Mouse (Mus musculus): ENCODE results near the gene Mslnl. TPM values are rescaled to one million over a fixed set of nuclear protein-coding genes. Genes with fewer than 3 reads are reported as not detected.
A peak's percentile ranks its signal among the peaks of the same experiment; 100 is the strongest.

Mslnl gene
- polyA plus RNA-seq, 1 experiment from 2014 or later, result not detected

- no peaks in the 10 kb centered on the region for H3K9me3 ChIP-seq
- peaks cover 2% of the 10 kb centered on the region; the same call in 1 of the 2 replicates for H3K27me3 ChIP-seq
- H3K4me2 ChIP-seq, result no peak overlapping the region
- no peak overlapping the region for H3K4me3 ChIP-seq
- ATAC-seq (ENCODE audit: insufficient number of reproducible peaks, insufficient read depth, low FRiP score, low TSS enrichment, low read depth), result no peak
- no peak overlapping the region for H3K9ac ChIP-seq
- no peak overlapping the region for H3K27ac ChIP-seq
- H3K4me1 ChIP-seq, result no peaks in the 10 kb centered on the region
- 43% methylated on average over 3 of the region's 3 CpGs for WGBS
- no peaks in the 10 kb centered on the region for H3K36me3 ChIP-seq
Observed at GRCm38 (mm10) chr17:25762591-25762990, 26.7 kb downstream of the Mslnl start.

GRCm38 (mm10) chr17:25765886-25766285 is 30.0 kb downstream of the Mslnl start:
- Histone ChIP-seq H3K27ac (no peak overlapping the region), H3K4me2 (no peak overlapping the region), H3K27me3 (peaks cover 9% of the 10 kb centered on the region; the same call in 1 of the 2 replicates), H3K9me3 (no peaks in the 10 kb centered on the region), H3K4me3 (no peak overlapping the region), H3K9ac (no peak overlapping the region), H3K4me1 (no peaks in the 10 kb centered on the region), H3K36me3 (no peaks in the 10 kb centered on the region)
- WGBS, result 36% methylated on average over 5 of the region's 5 CpGs
- no peak for ATAC-seq (ENCODE audit: insufficient number of reproducible peaks, insufficient read depth, low FRiP score, low TSS enrichment, low read depth)

- peaks cover 4% of the 10 kb centered on the region for H3K4me1 ChIP-seq
- no peak overlapping the region for H3K4me2 ChIP-seq
- H3K27ac ChIP-seq, result no peak overlapping the region
- no peaks in the 10 kb centered on the region for H3K9me3 ChIP-seq
- H3K9ac ChIP-seq, result 0 out of 2 replicates have a peak overlapping the region, but pooled peaks have one; percentile 21
- ATAC-seq (ENCODE audit: insufficient number of reproducible peaks, insufficient read depth, low FRiP score, low TSS enrichment, low read depth), result no peak
- WGBS, result 33% methylated on average over 9 of the region's 9 CpGs
- no peaks in the 10 kb centered on the region for H3K36me3 ChIP-seq
- no peak overlapping the region for H3K4me3 ChIP-seq
- peaks cover 9% of the 10 kb centered on the region; the same call in 1 of the 2 replicates for H3K27me3 ChIP-seq
Observed at GRCm38 (mm10) chr17:25769331-25769730, 33.5 kb downstream of the Mslnl start.

GRCm38 (mm10) chr17:25773549-25774120 is 37.8 kb downstream of the Mslnl start, which contains the start of gene Narfl:
Gene Narfl (plus strand): TSS chr17:25773776.
- peak; percentile 63; the same call in 1 of the 2 replicates for ATAC-seq (ENCODE audit: insufficient number of reproducible peaks, insufficient read depth, low FRiP score, low TSS enrichment, low read depth)
- Histone ChIP-seq H3K4me2 (peak within 1 kb of the TSS; percentile 93), H3K4me1 (peaks cover 8% of the 10 kb centered on the region), H3K9ac (peak within 1 kb of the TSS; percentile 91), H3K27ac (no peak within 1 kb of the TSS), H3K9me3 (no peaks in the 10 kb centered on the region), H3K4me3 (peak within 1 kb of the TSS; percentile 86), H3K27me3 (0 out of 2 replicates have a peak, but pooled peaks cover 7% of the 10 kb centered on the region), H3K36me3 (peaks cover 9% of the 10 kb centered on the region)
- under 1% methylated on average over 37 of the region's 37 CpGs for WGBS

- ATAC-seq (ENCODE audit: insufficient number of reproducible peaks, insufficient read depth, low FRiP score, low TSS enrichment, low read depth), result no peak
- Histone ChIP-seq H3K27me3 (no peaks in the 10 kb centered on the region), H3K4me1 (peaks cover 8% of the 10 kb centered on the region), H3K4me2 (no peak overlapping the region), H3K9me3 (no peaks in the 10 kb centered on the region), H3K36me3 (peaks cover 25% of the 10 kb centered on the region), H3K27ac (no peak overlapping the region), H3K4me3 (no peak overlapping the region), H3K9ac (no peak overlapping the region)
- WGBS, result 75% methylated on average over 10 of the region's 10 CpGs
Observed at GRCm38 (mm10) chr17:25775318-25776062, 39.6 kb downstream of the Mslnl start.

GRCm38 (mm10) chr17:25777948-25778347 is 42.1 kb downstream of the Mslnl start:
- no peak for ATAC-seq (ENCODE audit: insufficient number of reproducible peaks, insufficient read depth, low FRiP score, low TSS enrichment, low read depth)
- Histone ChIP-seq H3K36me3 (peaks cover 50% of the 10 kb centered on the region), H3K4me1 (peaks cover 8% of the 10 kb centered on the region), H3K9me3 (no peaks in the 10 kb centered on the region), H3K27me3 (no peaks in the 10 kb centered on the region), H3K27ac (no peak overlapping the region), H3K9ac (no peak overlapping the region), H3K4me3 (no peak overlapping the region), H3K4me2 (no peak overlapping the region)
- 92% methylated on average over 5 of the region's 5 CpGs for WGBS

GRCm38 (mm10) chr17:25781339-25781738 is 45.5 kb downstream of the Mslnl start:
- 75% methylated on average over 6 of the region's 6 CpGs for WGBS
- no peak overlapping the region for H3K4me2 ChIP-seq
- no peaks in the 10 kb centered on the region for H3K27me3 ChIP-seq
- H3K9ac ChIP-seq, result no peak overlapping the region
- 0 out of 2 replicates have a peak overlapping the region, but pooled peaks have one; percentile 22 for H3K27ac ChIP-seq
- no peaks in the 10 kb centered on the region for H3K9me3 ChIP-seq
- peaks cover 18% of the 10 kb centered on the region for H3K4me1 ChIP-seq
- H3K4me3 ChIP-seq, result no peak overlapping the region
- peaks cover 64% of the 10 kb centered on the region for H3K36me3 ChIP-seq
- no peak for ATAC-seq (ENCODE audit: insufficient number of reproducible peaks, insufficient read depth, low FRiP score, low TSS enrichment, low read depth)

- no peak for ATAC-seq (ENCODE audit: insufficient number of reproducible peaks, insufficient read depth, low FRiP score, low TSS enrichment, low read depth)
- no peaks in the 10 kb centered on the region for H3K9me3 ChIP-seq
- H3K36me3 ChIP-seq, result peaks cover 62% of the 10 kb centered on the region
- H3K4me3 ChIP-seq, result no peak overlapping the region
- H3K4me2 ChIP-seq, result no peak overlapping the region; the same call in 1 of the 2 replicates
- peaks cover 18% of the 10 kb centered on the region for H3K4me1 ChIP-seq
- H3K27me3 ChIP-seq, result no peaks in the 10 kb centered on the region
- no peak overlapping the region for H3K27ac ChIP-seq
- 86% methylated on average over 7 of the region's 7 CpGs for WGBS
- peak overlapping the region; percentile 91 for H3K9ac ChIP-seq
Observed at GRCm38 (mm10) chr17:25783086-25783485, 47.2 kb downstream of the Mslnl start.

GRCm38 (mm10) chr17:25783861-25784574 is 48.2 kb downstream of the Mslnl start:
- ATAC-seq (ENCODE audit: insufficient number of reproducible peaks, insufficient read depth, low FRiP score, low TSS enrichment, low read depth), result no peak
- peak overlapping the region; percentile 70 for H3K4me3 ChIP-seq
- H3K36me3 ChIP-seq, result peaks cover 65% of the 10 kb centered on the region
- H3K4me1 ChIP-seq, result peaks cover 18% of the 10 kb centered on the region
- peak overlapping the region; percentile 84 for H3K4me2 ChIP-seq
- 75% methylated on average over 15 of the region's 15 CpGs for WGBS
- no peak overlapping the region for H3K27ac ChIP-seq
- H3K9ac ChIP-seq, result peak overlapping the region; percentile 91
- no peaks in the 10 kb centered on the region for H3K27me3 ChIP-seq
- no peaks in the 10 kb centered on the region for H3K9me3 ChIP-seq

- Histone ChIP-seq H3K4me3 (peak within 1 kb of the TSS; percentile 70), H3K4me1 (peaks cover 18% of the 10 kb centered on the region), H3K27me3 (no peaks in the 10 kb centered on the region), H3K9me3 (no peaks in the 10 kb centered on the region), H3K27ac (peak within 1 kb of the TSS; percentile 90), H3K36me3 (peaks cover 63% of the 10 kb centered on the region), H3K9ac (peak within 1 kb of the TSS; percentile 91), H3K4me2 (peak within 1 kb of the TSS; percentile 84)
- under 1% methylated on average over 23 of the region's 23 CpGs for WGBS
- peak; percentile 79 for ATAC-seq (ENCODE audit: insufficient number of reproducible peaks, insufficient read depth, low FRiP score, low TSS enrichment, low read depth)
Observed at GRCm38 (mm10) chr17:25785281-25785745, 49.5 kb downstream of the Mslnl start, which contains the start of gene Haghl. Gene Haghl (minus strand): TSS chr17:25785673.

GRCm38 (mm10) chr17:25786280-25786679 is 50.4 kb downstream of the Mslnl start, which contains the start of gene Ccdc78:
Gene Ccdc78 (plus strand): TSS chr17:25786580.
- 82% methylated on average over 3 of the region's 3 CpGs for WGBS
- peaks cover 53% of the 10 kb centered on the region for H3K36me3 ChIP-seq

More at GRCm38 (mm10) chr17:25786280-25786679, 50.4 kb downstream of the Mslnl start, which contains the start of gene Ccdc78:
- H3K9me3 ChIP-seq, result no peaks in the 10 kb centered on the region
- peak within 1 kb of the TSS; percentile 91 for H3K9ac ChIP-seq
- no peak for ATAC-seq (ENCODE audit: insufficient number of reproducible peaks, insufficient read depth, low FRiP score, low TSS enrichment, low read depth)
- H3K4me2 ChIP-seq, result peak within 1 kb of the TSS; percentile 84
- peak within 1 kb of the TSS; percentile 70 for H3K4me3 ChIP-seq
- peaks cover 27% of the 10 kb centered on the region for H3K4me1 ChIP-seq
- no peaks in the 10 kb centered on the region for H3K27me3 ChIP-seq
- H3K27ac ChIP-seq, result peak within 1 kb of the TSS; percentile 90
